Mouse (Mus musculus) left cerebral cortex, adult 18-20 months (tissue): ENCODE measurements at regions not wholly inside any gene's neighbourhood (a gene's known extent, or its start where the extent isn't known, plus 50 kb on each side); places are given as distances from the start of the nearest gene placed in this dataset.

ENCODE experiments used
- DNase-seq, 2 experiments: peaks; one replicate each; pipeline ENCODE4 v3.0.0; 2021 to 2022; ENCODE audit warnings: low spot score in 2 of 2, mixed read lengths in 1 of 2

GRCm38 (mm10) chr6:143372487-143372886 is 205.5 kb downstream of the Etnk1 start:
- DNase-seq: no peak

- DNase-seq: peak; percentile 63 to 67
These were observed 206.8 kb downstream of the Etnk1 start for GRCm38 (mm10) chr6:143373686-143374273.

- DNase-seq: no peak
These were observed 209.1 kb downstream of the Etnk1 start for GRCm38 (mm10) chr6:143375951-143376713.

GRCm38 (mm10) chr6:143377121-143377520 is 210.1 kb downstream of the Etnk1 start:
- no peak for DNase-seq

- DNase-seq: no peak
These were observed 211.1 kb downstream of the Etnk1 start for GRCm38 (mm10) chr6:143378126-143378525.

GRCm38 (mm10) chr6:143380490-143380889 is 213.5 kb downstream of the Etnk1 start:
- DNase-seq: no peak

GRCm38 (mm10) chr6:143386597-143387450 is 219.8 kb downstream of the Etnk1 start:
- no peak for DNase-seq

- no peak for DNase-seq
These were observed 226.7 kb downstream of the Etnk1 start for GRCm38 (mm10) chr6:143393543-143394207.

GRCm38 (mm10) chr6:143394377-143394776 is 227.4 kb downstream of the Etnk1 start:
- no peak for DNase-seq

GRCm38 (mm10) chr6:143401436-143401835 is 234.4 kb downstream of the Etnk1 start:
- DNase-seq: no peak

- DNase-seq: peak; percentile 15
These were observed 234.9 kb downstream of the Etnk1 start for GRCm38 (mm10) chr6:143401921-143402320.

GRCm38 (mm10) chr6:143402766-143403165 is 235.7 kb downstream of the Etnk1 start:
- no peak for DNase-seq

- DNase-seq: no peak
These were observed 237.5 kb downstream of the Etnk1 start for GRCm38 (mm10) chr6:143404521-143404920.

GRCm38 (mm10) chr6:143412056-143412455 is 245.0 kb downstream of the Etnk1 start:
- peak in 1 of 2 experiments; percentile 15 for DNase-seq

- DNase-seq: no peak
These were observed 245.7 kb downstream of the Etnk1 start for GRCm38 (mm10) chr6:143412721-143413120.

GRCm38 (mm10) chr6:143414590-143415382 is 247.8 kb downstream of the Etnk1 start:
- DNase-seq: peak; percentile 79 to 86

- peak; percentile 41 to 73 for DNase-seq
These were observed 248.4 kb downstream of the Etnk1 start for GRCm38 (mm10) chr6:143415383-143415778.

- no peak for DNase-seq
These were observed 252.9 kb downstream of the Etnk1 start for GRCm38 (mm10) chr6:143419872-143420271.

GRCm38 (mm10) chr6:143423026-143423425 is 256.0 kb downstream of the Etnk1 start:
- no peak for DNase-seq

- no peak for DNase-seq
These were observed 258.3 kb downstream of the Etnk1 start for GRCm38 (mm10) chr6:143425182-143425829.
